Mouse (Mus musculus): Measurements from ENCODE around the gene Piezo1.
A peak's percentile ranks its signal among the peaks of the same experiment; 100 is the strongest.

Piezo1 gene

GRCm38 (mm10) chr8:122432443-122433268 lies 118.5 kb downstream of the Piezo1 start, which contains the start of gene Cyba:
TSS of gene Cyba (minus strand) at chr8:122432930.
- peak; percentile 77 to 86 for DNase-seq (ENCODE audit: inconsistent age in 2 of 2, low spot score in 1 of 2)
